Mouse (Mus musculus) thymus, adult 2 months (tissue): ENCODE measurements around the gene Cabp2. TPM values are rescaled to one million over a fixed set of nuclear protein-coding genes. Genes with fewer than 3 reads are reported as not detected.

Experiments used
- DNase-seq: peaks from one replicate; pipeline ENCODE4 v3.0.0; 2021
- H3K27ac ChIP-seq: fragments of 200-500 bp; 2 replicates; pipeline ENCODE4 v1.5.1; 2012; ENCODE audit warnings: low read length, control low read depth; ENCODE audit not compliant: control insufficient read depth, insufficient read depth
- H3K27me3 ChIP-seq: fragments of 200-500 bp; 2 replicates; pipeline ENCODE4 v1.6.1; 2012; ENCODE audit warnings: mild to moderate bottlenecking, low read length, moderate library complexity, mixed read lengths; ENCODE audit not compliant: control insufficient read depth, insufficient read depth
- H3K36me3 ChIP-seq: fragments of 200-500 bp; 2 replicates; pipeline ENCODE4 v1.6.1; 2012; ENCODE audit warnings: mild to moderate bottlenecking, low read length, moderate library complexity; ENCODE audit not compliant: control insufficient read depth, insufficient read depth
- H3K4me1 ChIP-seq: fragments of 200-500 bp; replicated peaks from 2 replicates; pipeline ENCODE4 v1.6.1; 2012; ENCODE audit warnings: low read length; ENCODE audit not compliant: control insufficient read depth, insufficient read depth
- H3K4me3 ChIP-seq: fragments of 200-500 bp; 2 replicates; pipeline ENCODE4 v1.5.1; 2012; ENCODE audit warnings: mild to moderate bottlenecking, low read length, control low read depth, moderate library complexity; ENCODE audit not compliant: control insufficient read depth, insufficient read depth
- CTCF ChIP-seq: fragments of 200-500 bp; IDR thresholded peaks from 2 replicates; pipeline ENCODE4 v1.5.1; 2012; ENCODE audit warnings: mild to moderate bottlenecking, control low read depth, low read length, moderate library complexity, borderline replicate concordance; ENCODE audit not compliant: control insufficient read depth, poor library complexity, insufficient read depth; ENCODE audit errors: extremely low read depth
- POLR2A ChIP-seq: fragments of 200-500 bp; IDR thresholded peaks from 2 replicates; pipeline ENCODE4 v1.6.1; 2012; ENCODE audit warnings: mild to moderate bottlenecking, low read length, control low read depth, moderate library complexity; ENCODE audit not compliant: control insufficient read depth, poor library complexity, insufficient read depth; ENCODE audit errors: extremely low read depth
- WGBS: fragments of 180-500 bp; shearing (Covaris S2); methylation state at CpG from one replicate; pipeline ENCODE4 v1.1.7; 2018; 5-methylcytosine and 5-hydroxymethylcytosine counted together
- polyA plus RNA-seq: library from polyadenylated mRNA; depleted of rRNA; stranded (reverse); fragments of >200 nt; gene quantifications from 2 replicates; pipeline ENCODE4 v1.2.3, GENCODE M21; 2012

Gene Cabp2
- polyA plus RNA-seq, 1 experiment: 0.42 TPM

DNA sequence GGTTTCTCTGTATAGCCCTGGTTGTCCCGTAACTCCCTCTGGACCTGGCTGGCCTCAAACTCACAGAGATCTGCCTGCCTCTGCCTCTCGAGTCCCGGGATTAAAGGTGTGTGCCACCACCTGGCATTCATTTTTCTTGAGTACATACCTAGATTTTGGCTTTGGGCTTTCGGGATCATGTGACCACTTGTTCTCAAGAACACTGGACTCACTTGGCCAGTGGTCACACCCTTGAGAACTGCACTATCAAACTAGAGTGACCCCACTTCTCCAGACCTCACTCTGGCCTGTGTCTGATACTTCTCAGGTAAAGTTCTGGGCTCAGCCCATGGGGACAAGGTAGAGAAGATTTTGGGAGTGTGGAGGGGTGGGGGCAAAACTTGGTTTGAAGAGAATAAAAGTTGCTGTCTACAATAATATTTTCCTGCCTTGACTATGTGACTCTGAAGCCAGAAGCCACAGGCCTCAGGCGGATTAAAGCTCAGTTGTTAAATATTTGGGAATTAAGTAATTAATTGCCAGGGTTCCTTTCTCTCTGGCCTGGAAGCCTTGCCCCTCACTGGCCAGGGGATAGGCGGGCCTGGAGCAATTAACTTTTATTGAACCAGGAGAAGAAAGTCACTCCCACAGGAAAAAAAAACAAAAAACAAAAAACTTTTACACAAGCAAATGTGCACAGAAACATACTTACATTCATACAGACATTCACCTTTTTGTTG, 8.5 kb upstream of the Cabp2 start:
- TF ChIP-seq POLR2A (no peak), CTCF (no peak)
- H3K36me3 ChIP-seq: no peaks in the 10 kb centered on the region
- H3K4me3 ChIP-seq: no peak overlapping the region
- 97% methylated on average over 6 of the region's 6 CpGs for WGBS
- no peak for DNase-seq
- H3K27ac ChIP-seq: no peak overlapping the region
- no peaks in the 10 kb centered on the region for H3K27me3 ChIP-seq
- no peaks in the 10 kb centered on the region for H3K4me1 ChIP-seq

DNA sequence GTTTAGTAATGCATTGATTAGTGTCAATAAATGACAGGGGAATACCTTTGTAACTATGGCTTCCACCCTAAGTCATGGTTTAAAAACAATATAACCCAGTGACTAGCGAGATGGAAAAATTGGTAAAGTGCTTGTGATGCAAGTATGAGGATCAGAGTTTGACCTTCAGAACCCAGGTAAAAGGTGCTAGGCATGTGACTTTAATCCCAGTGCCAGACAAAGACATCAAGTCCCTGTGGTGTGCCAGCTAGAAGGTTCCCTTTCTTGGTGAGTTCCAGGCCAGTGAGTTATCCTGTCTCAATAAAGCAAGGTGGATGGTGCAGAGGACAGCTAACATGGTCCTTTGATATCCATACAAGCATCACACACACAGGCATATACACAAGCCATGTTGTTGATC, 5.8 kb upstream of the Cabp2 start:
- TF ChIP-seq POLR2A (no peak), CTCF (no peak)
- DNase-seq: no peak
- Histone ChIP-seq H3K36me3 (no peaks in the 10 kb centered on the region), H3K4me1 (no peaks in the 10 kb centered on the region), H3K27me3 (no peaks in the 10 kb centered on the region), H3K4me3 (no peak overlapping the region), H3K27ac (no peak overlapping the region)
- WGBS: 100% methylated on average over 1 of the region's 1 CpGs

DNA sequence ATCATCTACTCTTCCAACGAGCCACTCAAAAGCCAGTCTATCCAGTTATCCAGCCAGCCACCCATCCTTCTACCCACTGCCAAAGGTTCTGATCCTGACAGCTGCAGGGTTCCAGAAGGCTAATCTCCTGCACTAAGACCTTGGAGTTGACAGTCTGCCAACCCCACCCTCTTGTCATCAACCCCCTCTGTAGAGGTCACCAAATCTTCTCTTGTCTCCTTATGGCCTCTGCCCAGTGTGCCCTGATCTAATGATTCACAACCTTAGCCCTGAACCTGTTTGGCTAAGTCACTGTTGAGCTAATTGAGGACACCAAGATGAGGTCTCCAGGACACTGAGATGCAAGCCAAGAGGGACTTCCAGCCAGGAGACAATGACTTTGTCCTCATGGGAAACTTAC, 1.8 kb upstream of the Cabp2 start:
- H3K4me1 ChIP-seq: no peaks in the 10 kb centered on the region
- TF ChIP-seq POLR2A (no peak), CTCF (no peak)
- WGBS: 91% methylated on average over 1 of the region's 1 CpGs
- H3K27me3 ChIP-seq: no peaks in the 10 kb centered on the region
- H3K36me3 ChIP-seq: no peaks in the 10 kb centered on the region
- no peak for DNase-seq
- H3K4me3 ChIP-seq: no peak overlapping the region
- H3K27ac ChIP-seq: no peak overlapping the region

DNA sequence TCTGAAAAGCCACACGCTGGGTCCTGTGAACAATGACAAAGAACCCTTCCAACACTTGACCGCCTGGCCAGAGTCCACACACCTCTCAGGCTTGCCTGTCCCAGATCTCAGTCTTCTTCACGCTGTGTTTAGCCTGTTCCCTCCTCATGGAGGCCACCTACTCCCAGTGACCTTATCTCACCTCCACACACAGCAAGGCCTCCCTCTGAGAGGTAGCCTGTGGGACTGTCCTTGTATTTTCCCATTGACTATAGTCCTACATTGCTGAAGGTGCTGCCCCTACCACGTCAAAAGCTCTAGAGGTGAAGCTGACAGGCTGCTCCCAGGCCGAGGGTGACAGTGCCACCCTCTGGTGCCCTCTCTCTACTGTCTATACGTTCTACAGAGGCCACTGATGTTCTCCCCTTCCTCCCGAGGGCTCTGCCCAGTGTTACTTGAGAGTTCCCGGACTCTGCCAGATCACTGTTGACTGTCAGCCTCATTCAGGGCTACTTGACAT, 818 bp upstream of the Cabp2 start:
- Histone ChIP-seq H3K4me3 (no peak overlapping the region), H3K36me3 (no peaks in the 10 kb centered on the region), H3K27ac (no peak overlapping the region), H3K27me3 (no peaks in the 10 kb centered on the region), H3K4me1 (no peaks in the 10 kb centered on the region)
- TF ChIP-seq CTCF (peak; percentile 13; the same call in 1 of the 2 replicates), POLR2A (no peak)
- WGBS: 50% methylated on average over 8 of the region's 8 CpGs
- no peak for DNase-seq

DNA sequence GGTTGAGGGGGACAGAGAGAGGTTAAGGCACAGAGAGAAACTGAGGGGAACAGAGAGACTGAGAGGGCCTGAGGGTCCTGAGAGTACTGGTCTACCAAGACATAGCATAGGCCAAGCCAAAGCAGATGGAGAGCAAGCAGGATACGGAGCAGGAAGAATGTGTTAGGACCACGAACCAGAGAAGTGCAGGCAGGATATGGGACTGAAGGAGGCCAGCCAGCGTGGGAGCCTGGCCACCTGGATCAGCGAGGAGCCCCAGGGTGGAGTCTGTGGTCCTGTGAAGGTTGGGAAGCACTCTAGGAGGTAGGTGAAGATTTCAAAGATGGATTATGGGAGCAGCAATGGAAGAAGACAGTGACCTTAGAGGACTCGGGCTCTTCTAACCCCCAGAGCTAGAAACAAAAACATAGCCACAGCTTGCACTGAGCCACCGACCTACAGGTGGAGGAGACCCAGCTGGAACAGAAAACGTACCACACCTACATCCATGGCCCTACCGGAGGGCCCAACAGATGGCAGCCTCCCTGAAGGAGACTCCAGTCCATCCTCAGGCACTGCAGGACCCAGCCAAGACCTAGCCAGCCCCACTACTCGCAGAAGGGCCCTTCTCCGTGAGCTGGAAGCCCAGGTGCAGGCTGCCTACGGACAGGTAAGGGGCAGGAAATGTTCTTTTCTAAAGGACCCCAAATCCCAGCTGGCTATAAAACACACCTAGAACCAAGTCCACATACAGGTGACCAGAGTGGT, 1.0 kb downstream of the Cabp2 start:
- Histone ChIP-seq H3K27me3 (no peaks in the 10 kb centered on the region), H3K4me1 (no peaks in the 10 kb centered on the region), H3K27ac (no peak overlapping the region), H3K36me3 (no peaks in the 10 kb centered on the region), H3K4me3 (no peak overlapping the region)
- 85% methylated on average over 11 of the region's 11 CpGs for WGBS
- TF ChIP-seq POLR2A (no peak), CTCF (no peak)
- DNase-seq: no peak

DNA sequence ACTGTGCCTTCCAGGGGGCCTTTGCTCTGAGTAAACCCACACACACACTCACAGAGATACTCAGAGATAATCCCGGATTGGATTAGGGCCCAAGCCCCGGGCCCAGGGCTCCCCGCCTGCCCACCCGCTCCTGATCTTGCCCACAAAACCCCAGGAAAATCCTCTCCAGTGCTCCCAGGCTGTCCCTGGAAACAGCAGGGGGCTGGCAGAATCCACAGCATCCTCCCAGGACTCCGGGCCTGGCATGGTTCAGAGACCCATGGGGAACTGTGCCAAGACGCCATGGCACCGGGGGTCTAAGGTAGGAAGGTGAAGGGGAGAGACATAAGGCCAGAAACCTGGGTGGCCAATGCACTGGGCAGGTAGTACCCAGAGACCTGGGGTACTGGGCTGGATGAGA, 1.9 kb downstream of the Cabp2 start:
- no peak for DNase-seq
- Histone ChIP-seq H3K4me3 (no peak overlapping the region), H3K27ac (no peak overlapping the region), H3K36me3 (no peaks in the 10 kb centered on the region), H3K4me1 (no peaks in the 10 kb centered on the region), H3K27me3 (no peaks in the 10 kb centered on the region)
- WGBS: 96% methylated on average over 7 of the region's 7 CpGs
- TF ChIP-seq CTCF: no peak
- TF ChIP-seq POLR2A: no peak
